Mouse (Mus musculus) midbrain, embryonic 13.5 days (tissue): ENCODE measurements around the gene Ctdsp2. TPM values are rescaled to one million over a fixed set of nuclear protein-coding genes. Genes with fewer than 3 reads are reported as not detected.

Source experiments
- ATAC-seq: fragments of 200-750 bp; cut with Nextera tagmentation; 2 replicates; pipeline ENCODE4 v1.8.0; 2017; ENCODE audit warnings: mild to moderate bottlenecking, moderate TSS enrichment, moderate library complexity
- H3K27ac ChIP-seq: fragments of 300-500 bp; sonication (generic); 2 replicates; pipeline ENCODE4 v1.5.1; 2015; ENCODE audit warnings: inconsistent platforms, mild to moderate bottlenecking, moderate library complexity
- H3K27me3 ChIP-seq: fragments of 300-500 bp; sonication (generic); 2 replicates; pipeline ENCODE4 v1.6.1; 2015; ENCODE audit warnings: mild to moderate bottlenecking, inconsistent platforms
- H3K36me3 ChIP-seq: fragments of 300-500 bp; sonication (generic); 2 replicates; pipeline ENCODE4 v1.6.1; 2015; ENCODE audit warnings: mild to moderate bottlenecking, inconsistent platforms
- H3K4me1 ChIP-seq: fragments of 300-500 bp; sonication (generic); replicated peaks from 2 replicates; pipeline ENCODE4 v1.6.1; 2015; ENCODE audit warnings: inconsistent platforms
- H3K4me2 ChIP-seq: fragments of 300-500 bp; sonication (generic); replicated peaks from 2 replicates; pipeline ENCODE4 v1.6.1; 2015; ENCODE audit warnings: moderate library complexity, mild to moderate bottlenecking, inconsistent platforms
- H3K4me3 ChIP-seq: fragments of 300-500 bp; sonication (generic); replicated peaks from 2 replicates; pipeline ENCODE4 v1.5.1; 2015; ENCODE audit warnings: mild to moderate bottlenecking, inconsistent platforms
- H3K9ac ChIP-seq: fragments of 300-500 bp; sonication (generic); replicated peaks from 2 replicates; pipeline ENCODE4 v1.6.1; 2015; ENCODE audit warnings: mild to moderate bottlenecking, inconsistent platforms
- H3K9me3 ChIP-seq: fragments of 300-500 bp; sonication (generic); 2 replicates; pipeline ENCODE4 v1.6.1; 2016; ENCODE audit warnings: mild to moderate bottlenecking, inconsistent platforms
- WGBS: fragments of 180-500 bp; shearing (Covaris S2); methylation state at CpG from one replicate; pipeline ENCODE4 v1.1.7; 2015; 5-methylcytosine and 5-hydroxymethylcytosine counted together
- microRNA counts: library from miRNA; unstranded; fragments of <30 nt; microRNA quantifications from one replicate; lab custom pipeline; 2016
- microRNA-seq: library from miRNA; unstranded; fragments of <30 nt; microRNA quantifications from one replicate; pipeline ENCODE4, GENCODE M21; 2016
- polyA plus RNA-seq: library from polyadenylated mRNA; unstranded; fragments of >200 nt; fragmentation: Nextera tagmentation; extraction: Ambion mirVana; gene quantifications from 2 replicates; pipeline ENCODE4 v1.2.1, GENCODE M21; 2015

Ctdsp2 gene
- polyA plus RNA-seq, 1 experiment from 2014 or later, result 23.6 TPM

GRCm38 (mm10) chr10:127037641-127038040, 59.1 kb downstream of the Ctdsp2 start:
- H3K4me2 ChIP-seq, result no peak overlapping the region
- H3K27ac ChIP-seq, result no peak overlapping the region
- H3K9me3 ChIP-seq, result no peaks in the 10 kb centered on the region
- H3K4me1 ChIP-seq, result peaks cover 12% of the 10 kb centered on the region
- peaks cover 10% of the 10 kb centered on the region for H3K27me3 ChIP-seq
- no peak for ATAC-seq
- no peak overlapping the region for H3K9ac ChIP-seq
- H3K4me3 ChIP-seq, result no peak overlapping the region
- H3K36me3 ChIP-seq, result no peaks in the 10 kb centered on the region
- WGBS, result 72% methylated on average over 12 of the region's 12 CpGs

- 1% methylated on average over 20 of the region's 20 CpGs for WGBS
- no peak; the same call in 1 of the 2 replicates for ATAC-seq
- no peaks in the 10 kb centered on the region for H3K9me3 ChIP-seq
These were observed 62.2 kb downstream of the Ctdsp2 start for GRCm38 (mm10) chr10:127040569-127041214.

GRCm38 (mm10) chr10:127041274-127041766, 62.8 kb downstream of the Ctdsp2 start, which contains the start of the genes Mettl1 and Eef1akmt3:
Gene Mettl1 (plus strand): TSS chr10:127041414.
Gene Eef1akmt3 (minus strand): TSS chr10:127041513.
- Histone ChIP-seq H3K27me3 (peaks cover 10% of the 10 kb centered on the region), H3K27ac (no peak within 1 kb of the TSS; the same call in 1 of the 2 replicates), H3K4me3 (peak within 1 kb of the TSS; percentile 79), H3K4me2 (peak within 1 kb of the TSS; percentile 92), H3K9ac (peak within 1 kb of the TSS; percentile 73), H3K9me3 (no peaks in the 10 kb centered on the region), H3K36me3 (peaks cover 9% of the 10 kb centered on the region), H3K4me1 (peaks cover 16% of the 10 kb centered on the region)
- 1% methylated on average over 28 of the region's 28 CpGs for WGBS
- ATAC-seq, result peak; percentile 84

More at GRCm38 (mm10) chr10:127040569-127041214, 62.2 kb downstream of the Ctdsp2 start:
- Histone ChIP-seq H3K4me2 (peak overlapping the region; percentile 92), H3K4me1 (peaks cover 16% of the 10 kb centered on the region), H3K36me3 (peaks cover 9% of the 10 kb centered on the region), H3K27me3 (peaks cover 10% of the 10 kb centered on the region), H3K27ac (no peak overlapping the region), H3K9ac (peak overlapping the region; percentile 73), H3K4me3 (peak overlapping the region; percentile 79)

GRCm38 (mm10) chr10:127041774-127042338, 63.3 kb downstream of the Ctdsp2 start:
- no peak overlapping the region; the same call in 1 of the 2 replicates for H3K27ac ChIP-seq
- under 1% methylated on average over 44 of the region's 44 CpGs for WGBS
- peak; percentile 86 for ATAC-seq

GRCm38 (mm10) chr10:127042468-127043115, 64.1 kb downstream of the Ctdsp2 start:
- H3K4me3 ChIP-seq, result peak overlapping the region; percentile 79
- no peak for ATAC-seq
- peak overlapping the region; percentile 92 for H3K4me2 ChIP-seq
- H3K9ac ChIP-seq, result peak overlapping the region; percentile 73
- 23% methylated on average over 5 of the region's 5 CpGs for WGBS
- H3K9me3 ChIP-seq, result no peaks in the 10 kb centered on the region
- peaks cover 16% of the 10 kb centered on the region for H3K4me1 ChIP-seq
- no peak overlapping the region for H3K27ac ChIP-seq
- peaks cover 9% of the 10 kb centered on the region for H3K36me3 ChIP-seq
- H3K27me3 ChIP-seq, result peaks cover 16% of the 10 kb centered on the region

More at GRCm38 (mm10) chr10:127041774-127042338, 63.3 kb downstream of the Ctdsp2 start:
- Histone ChIP-seq H3K4me2 (peak overlapping the region; percentile 92), H3K36me3 (peaks cover 9% of the 10 kb centered on the region), H3K27me3 (peaks cover 10% of the 10 kb centered on the region), H3K4me1 (peaks cover 16% of the 10 kb centered on the region), H3K4me3 (peak overlapping the region; percentile 79), H3K9ac (peak overlapping the region; percentile 73), H3K9me3 (no peaks in the 10 kb centered on the region)

GRCm38 (mm10) chr10:127043187-127043586, 64.7 kb downstream of the Ctdsp2 start:
- WGBS, result 43% methylated on average over 6 of the region's 6 CpGs
- H3K9ac ChIP-seq, result no peak overlapping the region
- peaks cover 22% of the 10 kb centered on the region for H3K27me3 ChIP-seq
- H3K9me3 ChIP-seq, result no peaks in the 10 kb centered on the region
- peaks cover 9% of the 10 kb centered on the region for H3K36me3 ChIP-seq
- peaks cover 16% of the 10 kb centered on the region for H3K4me1 ChIP-seq
- H3K4me2 ChIP-seq, result peak overlapping the region; percentile 92; the same call in 1 of the 2 replicates
- no peak overlapping the region for H3K4me3 ChIP-seq
- no peak for ATAC-seq
- no peak overlapping the region for H3K27ac ChIP-seq

- Histone ChIP-seq H3K9me3 (no peaks in the 10 kb centered on the region), H3K27ac (no peak within 1 kb of the TSS), H3K4me3 (no peak within 1 kb of the TSS), H3K27me3 (peaks cover 58% of the 10 kb centered on the region), H3K4me1 (peaks cover 12% of the 10 kb centered on the region), H3K9ac (no peak within 1 kb of the TSS), H3K36me3 (peaks cover 9% of the 10 kb centered on the region), H3K4me2 (no peak within 1 kb of the TSS)
- 25% methylated on average over 5 of the region's 5 CpGs for WGBS
- no peak for ATAC-seq
These were observed 69.4 kb downstream of the Ctdsp2 start, which contains the start of gene Cyp27b1 for GRCm38 (mm10) chr10:127047954-127048353. Gene Cyp27b1 (plus strand): TSS chr10:127048250.

GRCm38 (mm10) chr10:127048608-127049394, 70.3 kb downstream of the Ctdsp2 start:
- Histone ChIP-seq H3K27ac (no peak overlapping the region), H3K27me3 (peaks cover 58% of the 10 kb centered on the region), H3K4me1 (peaks cover 11% of the 10 kb centered on the region), H3K4me2 (no peak overlapping the region), H3K9me3 (no peaks in the 10 kb centered on the region), H3K9ac (no peak overlapping the region), H3K4me3 (no peak overlapping the region), H3K36me3 (peaks cover 13% of the 10 kb centered on the region)
- WGBS, result 4% methylated on average over 35 of the region's 35 CpGs
- no peak for ATAC-seq

MicroRNAs within 50 kb of the gene (microRNA counts, 519-probe panel; counts per million panel counts)
- microRNA mmu-miR-26a (lab: Ali Mortazavi, UCI), result 2,181 counts per million, percentile 61 among the panel's probes with 10 or more counts
- 110 counts per million, percentile 56 among the panel's probes with 10 or more counts for microRNA mmu-miR-546 (lab: Ali Mortazavi, UCI)

Small RNA genes lying within 50 kb of the gene (microRNA-seq; reads per million reads assigned to microRNA genes)
- gene Mir26a-2 (29.5 reads per million, percentile 40 among the genes with 10 or more reads in this experiment), gene Mir546 (0.82 reads per million)

Other genes starting within 250 kb of the Ctdsp2 start
- 9.1 and 9.2 TPM in 2 replicates for gene Atp23, start 77.4 kb upstream of the Ctdsp2 start, polyA plus RNA-seq
- 2.2 and 2.8 TPM in 2 replicates for gene Avil, start 22.0 kb downstream of the Ctdsp2 start, polyA plus RNA-seq
- 63.5 and 63.9 TPM in 2 replicates for gene Tsfm, start 52.1 kb downstream of the Ctdsp2 start, polyA plus RNA-seq
- gene Mettl1, start 62.7 kb downstream of the Ctdsp2 start, polyA plus RNA-seq, result 21.1 and 22.0 TPM in 2 replicates
- gene Eef1akmt3, start 62.8 kb downstream of the Ctdsp2 start, polyA plus RNA-seq, result 0.11 and 0.18 TPM in 2 replicates
- 0.08 and 0.14 TPM in 2 replicates for gene Cyp27b1, start 69.5 kb downstream of the Ctdsp2 start, polyA plus RNA-seq
- 5.6 and 6.4 TPM in 2 replicates for gene March9, start 81.5 kb downstream of the Ctdsp2 start, polyA plus RNA-seq
- gene Cdk4, start 84.8 kb downstream of the Ctdsp2 start, polyA plus RNA-seq, result 1,636 and 1,639 TPM in 2 replicates
- gene Tspan31, start 91.5 kb downstream of the Ctdsp2 start, polyA plus RNA-seq, result 136 and 138 TPM in 2 replicates
- gene Agap2, start 96.6 kb downstream of the Ctdsp2 start, polyA plus RNA-seq, result 2.8 and 3.3 TPM in 2 replicates
- gene Os9, start 142.4 kb downstream of the Ctdsp2 start, polyA plus RNA-seq, result 134 and 138 TPM in 2 replicates
- 28.8 and 30.2 TPM in 2 replicates for gene B4galnt1, start 186.5 kb downstream of the Ctdsp2 start, polyA plus RNA-seq
- 0.86 and 1.0 TPM in 2 replicates for gene Slc26a10, start 201.9 kb downstream of the Ctdsp2 start, polyA plus RNA-seq
- 20.2 and 24.5 TPM in 2 replicates for gene Arhgef25, start 211.4 kb downstream of the Ctdsp2 start, polyA plus RNA-seq
- gene Dtx3, start 217.0 kb downstream of the Ctdsp2 start, polyA plus RNA-seq, result 195 and 234 TPM in 2 replicates
- gene Pip4k2c, start 232.9 kb downstream of the Ctdsp2 start, polyA plus RNA-seq, result 16.9 and 17.3 TPM in 2 replicates